Mouse (Mus musculus): Measurements from ENCODE around the gene Hrc. TPM values are rescaled to one million over a fixed set of nuclear protein-coding genes. Genes with fewer than 3 reads are reported as not detected.

Gene Hrc
- polyA plus RNA-seq, 1 experiment from 2014 or later, result 0.60 TPM

DNA sequence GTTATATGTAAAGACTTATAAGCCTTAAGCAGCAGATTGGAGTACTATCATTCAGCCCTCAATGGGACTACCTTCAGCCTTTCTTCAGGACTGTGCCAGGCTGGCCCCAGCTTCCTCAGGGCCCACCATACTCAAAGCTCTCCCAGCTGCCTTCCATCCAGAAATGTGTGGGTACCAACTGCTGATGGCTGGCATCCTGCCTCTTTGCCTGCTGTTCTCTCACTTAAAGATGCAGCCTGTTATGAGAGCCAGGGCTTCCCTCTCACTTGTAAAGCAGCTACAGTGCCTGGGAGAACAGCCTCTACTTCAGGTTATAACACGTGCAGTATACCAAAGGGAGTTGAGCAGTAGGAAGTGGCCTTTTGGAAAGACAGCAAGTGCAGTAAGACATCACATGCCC is 41.0 kb downstream of the Hrc start:
- H3K4me1 ChIP-seq (ENCODE audit: control insufficient read depth, low read depth, low read length), result no peaks in the 10 kb centered on the region
- H3K27me3 ChIP-seq (ENCODE audit: control insufficient read depth, insufficient read depth, low read depth, low read length), result no peaks in the 10 kb centered on the region
- H3K27ac ChIP-seq (ENCODE audit: low read length), result no peak overlapping the region
- no peak for ATAC-seq (ENCODE audit: low read depth)
- 91% methylated on average over 1 of the region's 1 CpGs for WGBS (ENCODE audit: insufficient replicate concordance)
- no peak overlapping the region for H3K4me2 ChIP-seq (ENCODE audit: low read depth, low read length)
- H3K9ac ChIP-seq (ENCODE audit: low read depth, low read length), result no peak overlapping the region
- H3K4me3 ChIP-seq (ENCODE audit: low read depth, low read length), result no peak overlapping the region
- H3K36me3 ChIP-seq (ENCODE audit: control insufficient read depth, insufficient read depth), result peaks cover 54% of the 10 kb centered on the region
- H3K9me3 ChIP-seq (replicated peaks; ENCODE audit: control insufficient read depth, low read length), result no peaks in the 10 kb centered on the region

DNA sequence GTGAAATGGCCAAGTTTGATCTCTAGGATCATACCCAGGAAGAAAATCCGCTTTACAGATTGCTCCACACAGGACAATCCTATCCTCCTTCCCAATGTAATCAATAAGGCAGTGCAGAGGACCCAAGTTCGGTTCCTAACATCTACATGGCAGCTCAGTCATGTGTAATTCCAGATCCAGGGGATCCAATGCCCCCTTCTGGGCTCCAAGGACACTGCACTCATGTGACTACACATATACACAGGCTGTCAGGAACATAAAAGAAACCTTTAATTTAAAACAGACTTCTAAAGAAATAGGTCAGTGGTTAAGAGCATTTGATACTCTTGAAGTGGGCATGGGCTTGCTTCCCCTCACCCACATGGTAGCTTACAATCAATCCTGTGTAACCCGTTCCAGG is 51.0 kb downstream of the Hrc start:
- WGBS (ENCODE audit: insufficient replicate concordance), result 91% methylated on average over 3 of the region's 3 CpGs
- no peaks in the 10 kb centered on the region for H3K9me3 ChIP-seq (replicated peaks; ENCODE audit: control insufficient read depth, low read length)
- no peak overlapping the region for H3K9ac ChIP-seq (ENCODE audit: low read depth, low read length)
- no peak overlapping the region for H3K4me2 ChIP-seq (ENCODE audit: low read depth, low read length)
- ATAC-seq (ENCODE audit: low read depth), result no peak
- H3K4me3 ChIP-seq (ENCODE audit: low read depth, low read length), result no peak overlapping the region
- no peaks in the 10 kb centered on the region for H3K4me1 ChIP-seq (ENCODE audit: control insufficient read depth, low read depth, low read length)
- no peaks in the 10 kb centered on the region for H3K27me3 ChIP-seq (ENCODE audit: control insufficient read depth, insufficient read depth, low read depth, low read length)
- peaks cover 82% of the 10 kb centered on the region for H3K36me3 ChIP-seq (ENCODE audit: control insufficient read depth, insufficient read depth)
- no peak overlapping the region for H3K27ac ChIP-seq (ENCODE audit: low read length)

Other genes starting within 250 kb of the Hrc start
- gene Rcn3, start 243.1 kb upstream of the Hrc start, polyA plus RNA-seq (2015; fragmentation: Nextera tagmentation; extraction: Ambion mirVana), result 20.1 and 22.7 TPM in 2 replicates
- 50.6 and 56.1 TPM in 2 replicates for gene Fcgrt, start 231.4 kb upstream of the Hrc start, polyA plus RNA-seq (2015; fragmentation: Nextera tagmentation; extraction: Ambion mirVana)
- gene Rps11, start 210.9 kb upstream of the Hrc start, polyA plus RNA-seq (2015; fragmentation: Nextera tagmentation; extraction: Ambion mirVana), result 646 and 744 TPM in 2 replicates
- 558 and 645 TPM in 2 replicates for gene Rpl13a, start 206.5 kb upstream of the Hrc start, polyA plus RNA-seq (2015; fragmentation: Nextera tagmentation; extraction: Ambion mirVana)
- gene Gm45713, start 199.1 kb upstream of the Hrc start, polyA plus RNA-seq (2015; fragmentation: Nextera tagmentation; extraction: Ambion mirVana), result 0.12 TPM in 1 of 2 replicates, not detected in the other
- gene Flt3l, start 198.9 kb upstream of the Hrc start, polyA plus RNA-seq (2015; fragmentation: Nextera tagmentation; extraction: Ambion mirVana), result 3.0 and 3.1 TPM in 2 replicates
- 42.3 and 42.8 TPM in 2 replicates for gene Pih1d1, start 181.0 kb upstream of the Hrc start, polyA plus RNA-seq (2015; fragmentation: Nextera tagmentation; extraction: Ambion mirVana)
- gene Aldh16a1, start 180.7 kb upstream of the Hrc start, polyA plus RNA-seq (2015; fragmentation: Nextera tagmentation; extraction: Ambion mirVana), result 30.0 and 30.3 TPM in 2 replicates
- gene Slc17a7, start 171.3 kb upstream of the Hrc start, polyA plus RNA-seq (2015; fragmentation: Nextera tagmentation; extraction: Ambion mirVana), result not detected in 2 replicates
- gene Gfy, start 155.7 kb upstream of the Hrc start, polyA plus RNA-seq (2015; fragmentation: Nextera tagmentation; extraction: Ambion mirVana), result not detected in 2 replicates
- gene Pth2, start 154.3 kb upstream of the Hrc start, polyA plus RNA-seq (2015; fragmentation: Nextera tagmentation; extraction: Ambion mirVana), result not detected in 2 replicates
- 0.05 TPM in 1 of 2 replicates, not detected in the other for gene Ccdc155, start 130.4 kb upstream of the Hrc start, polyA plus RNA-seq (2015; fragmentation: Nextera tagmentation; extraction: Ambion mirVana)
- 1.5 and 2.2 TPM in 2 replicates for gene Dkkl1, start 123.1 kb upstream of the Hrc start, polyA plus RNA-seq (2015; fragmentation: Nextera tagmentation; extraction: Ambion mirVana)
- gene Tead2, start 119.5 kb upstream of the Hrc start, polyA plus RNA-seq (2015; fragmentation: Nextera tagmentation; extraction: Ambion mirVana), result 5.0 and 6.5 TPM in 2 replicates
- 16.4 and 19.3 TPM in 2 replicates for gene Cd37, start 96.2 kb upstream of the Hrc start, polyA plus RNA-seq (2015; fragmentation: Nextera tagmentation; extraction: Ambion mirVana)
- not detected in 2 replicates for gene Slc6a16, start 94.2 kb upstream of the Hrc start, polyA plus RNA-seq (2015; fragmentation: Nextera tagmentation; extraction: Ambion mirVana)
- not detected in 2 replicates for gene Slc6a21, start 57.8 kb upstream of the Hrc start, polyA plus RNA-seq (2015; fragmentation: Nextera tagmentation; extraction: Ambion mirVana)
- 0.85 and 1.7 TPM in 2 replicates for gene Trpm4, start 1.5 kb upstream of the Hrc start, polyA plus RNA-seq (2015; fragmentation: Nextera tagmentation; extraction: Ambion mirVana)
- 0.15 and 0.19 TPM in 2 replicates for gene Ppfia3, start 31.7 kb downstream of the Hrc start, polyA plus RNA-seq (2015; fragmentation: Nextera tagmentation; extraction: Ambion mirVana)
- not detected in 2 replicates for gene Lin7b, start 35.3 kb downstream of the Hrc start, polyA plus RNA-seq (2015; fragmentation: Nextera tagmentation; extraction: Ambion mirVana)
- gene Snrnp70, start 60.5 kb downstream of the Hrc start, polyA plus RNA-seq (2015; fragmentation: Nextera tagmentation; extraction: Ambion mirVana), result 64.2 and 70.1 TPM in 2 replicates
- not detected in 2 replicates for gene Kcna7, start 70.4 kb downstream of the Hrc start, polyA plus RNA-seq (2015; fragmentation: Nextera tagmentation; extraction: Ambion mirVana)
- gene Ntf5, start 78.4 kb downstream of the Hrc start, polyA plus RNA-seq (2015; fragmentation: Nextera tagmentation; extraction: Ambion mirVana), result 0.09 and 0.26 TPM in 2 replicates
- not detected in 2 replicates for gene Lhb, start 85.5 kb downstream of the Hrc start, polyA plus RNA-seq (2015; fragmentation: Nextera tagmentation; extraction: Ambion mirVana)
- 7.6 and 8.9 TPM in 2 replicates for gene Gys1, start 99.6 kb downstream of the Hrc start, polyA plus RNA-seq (2015; fragmentation: Nextera tagmentation; extraction: Ambion mirVana)
- 58.8 and 59.4 TPM in 2 replicates for gene Ruvbl2, start 102.8 kb downstream of the Hrc start, polyA plus RNA-seq (2015; fragmentation: Nextera tagmentation; extraction: Ambion mirVana)
- gene Ftl1, start 124.6 kb downstream of the Hrc start, polyA plus RNA-seq (2015; fragmentation: Nextera tagmentation; extraction: Ambion mirVana), result 6,125 and 6,166 TPM in 2 replicates
- 63.3 and 63.4 TPM in 2 replicates for gene Bax, start 131.6 kb downstream of the Hrc start, polyA plus RNA-seq (2015; fragmentation: Nextera tagmentation; extraction: Ambion mirVana)
- 0.41 and 0.75 TPM in 2 replicates for gene Tulp2, start 146.6 kb downstream of the Hrc start, polyA plus RNA-seq (2015; fragmentation: Nextera tagmentation; extraction: Ambion mirVana)
- gene Gm45808, start 151.5 kb downstream of the Hrc start, polyA plus RNA-seq (2015; fragmentation: Nextera tagmentation; extraction: Ambion mirVana), result not detected in 2 replicates
- gene Dhdh, start 153.5 kb downstream of the Hrc start, polyA plus RNA-seq (2015; fragmentation: Nextera tagmentation; extraction: Ambion mirVana), result 2.5 and 3.3 TPM in 2 replicates
- 122 and 124 TPM in 2 replicates for gene Nucb1, start 175.1 kb downstream of the Hrc start, polyA plus RNA-seq (2015; fragmentation: Nextera tagmentation; extraction: Ambion mirVana)
- gene Ppp1r15a, start 191.0 kb downstream of the Hrc start, polyA plus RNA-seq (2015; fragmentation: Nextera tagmentation; extraction: Ambion mirVana), result 293 and 328 TPM in 2 replicates
- 0.47 and 0.78 TPM in 2 replicates for gene Plekha4, start 191.0 kb downstream of the Hrc start, polyA plus RNA-seq (2015; fragmentation: Nextera tagmentation; extraction: Ambion mirVana)
- gene Hsd17b14, start 219.6 kb downstream of the Hrc start, polyA plus RNA-seq (2015; fragmentation: Nextera tagmentation; extraction: Ambion mirVana), result 1.3 and 1.8 TPM in 2 replicates
- gene Bcat2, start 234.9 kb downstream of the Hrc start, polyA plus RNA-seq (2015; fragmentation: Nextera tagmentation; extraction: Ambion mirVana), result 44.0 and 44.6 TPM in 2 replicates